ENCODE assay signal across 14 mouse cellular contexts in genomic region chr9:32224937-32225336, GRCm38 (mm10).
DNase-seq lines count a peak whose midpoint lies in the region; ATAC-seq and TF ChIP-seq lines count a peak whose summit lies in the region.
"Had no signal": no experiment of that assay in that cellular context is flagged by ENCODE, and none has a peak within 500 bp of the region (broad histone marks: within the 10 kb centered on the region; RNA-seq: fewer than 3 reads in every experiment).

No protein-coding gene starts in this region.

- WGBS in heart, adult 2 months, result 43% methylated on average over 4 of the region's 4 CpGs
- WGBS in heart, embryonic 10.5 days, result 37% methylated on average over 4 of the region's 4 CpGs
- WGBS in kidney, postnatal 0 days, result 63% methylated on average over 4 of the region's 4 CpGs
- WGBS in embryonic facial prominence, embryonic 14.5 days, result 55% methylated on average over 4 of the region's 4 CpGs
- 17% methylated on average over 4 of the region's 4 CpGs for WGBS in small intestine, adult 2 months

- H3K4me1 ChIP-seq in heart, adult 2 months (ENCODE audit: control insufficient read depth, insufficient read depth, low read length), result peaks cover 5% of the 10 kb centered on the region; the same call in 1 of the 2 replicates
- peaks cover 39% of the 10 kb centered on the region for H3K4me1 ChIP-seq in heart, embryonic 10.5 days
- 0 out of 2 replicates have a peak, but pooled peaks cover 9% of the 10 kb centered on the region for H3K4me1 ChIP-seq in kidney, postnatal 0 days (replicated peaks; ENCODE audit: insufficient read depth, low read length)
- peaks cover 12% of the 10 kb centered on the region for H3K4me1 ChIP-seq in embryonic facial prominence, embryonic 14.5 days (ENCODE audit: control insufficient read depth, insufficient read depth, low read length)
- peaks cover 6% of the 10 kb centered on the region for H3K4me1 ChIP-seq in small intestine, adult 2 months (ENCODE audit: control insufficient read depth, insufficient read depth, insufficient read length, low read length)

- H3K4me2 ChIP-seq in kidney, postnatal 0 days (ENCODE audit: low read length), result peak overlapping the region; percentile 32
- H3K4me2 ChIP-seq in embryonic facial prominence, embryonic 14.5 days (ENCODE audit: low read depth, low read length), result 0 out of 2 replicates have a peak overlapping the region, but pooled peaks have one; percentile 8
- H3K4me2 ChIP-seq: embryonic facial prominence, embryonic 12.5 days; forebrain, embryonic 12.5 days; liver, embryonic 13.5 days; midbrain, embryonic 15.5 days; neural tube, embryonic 12.5 days had no signal

- no peak for TF ChIP-seq EP300 in heart, adult 2 months (IDR thresholded peaks at IDR 0.05; ENCODE audit: insufficient read depth, low read depth, low read length)

- TF ChIP-seq POLR2A in heart, adult 2 months (IDR thresholded peaks at IDR 0.05; ENCODE audit: insufficient read depth, low read depth, low read length), result no peak
- no peak for TF ChIP-seq POLR2A in small intestine, adult 2 months (IDR thresholded peaks at IDR 0.05; ENCODE audit: low read depth, low read length)

- ATAC-seq in kidney, postnatal 0 days (replicated peaks; ENCODE audit: low FRiP score, low read depth), result no peak
- ATAC-seq in embryonic facial prominence, embryonic 14.5 days (ENCODE audit: low read depth), result no peak

- no peaks in the 10 kb centered on the region for H3K27me3 ChIP-seq in heart, adult 2 months (ENCODE audit: control insufficient read depth, insufficient read depth, low read length)
- H3K27me3 ChIP-seq in heart, embryonic 10.5 days (ENCODE audit: insufficient read depth, poor library complexity, severe bottlenecking), result no peaks in the 10 kb centered on the region
- no peaks in the 10 kb centered on the region for H3K27me3 ChIP-seq in kidney, postnatal 0 days (ENCODE audit: insufficient read depth, low read length)
- H3K27me3 ChIP-seq in embryonic facial prominence, embryonic 14.5 days (replicated peaks; ENCODE audit: control insufficient read depth, insufficient read depth, low read length), result no peaks in the 10 kb centered on the region
- no peaks in the 10 kb centered on the region for H3K27me3 ChIP-seq in small intestine, adult 2 months (ENCODE audit: control insufficient read depth, insufficient read depth, low read length)
- H3K27me3 ChIP-seq: embryonic facial prominence, embryonic 12.5 days; forebrain, embryonic 12.5 days; liver, embryonic 13.5 days; midbrain, embryonic 15.5 days; neural tube, embryonic 12.5 days had no signal

- no peak for DNase-seq in heart, adult 2 months
- no peak for DNase-seq in heart, embryonic 10.5 days (ENCODE audit: low spot score)
- DNase-seq in kidney, postnatal 0 days (ENCODE audit: low spot score), result no peak
- DNase-seq in kidney, adult 11 months, result no peak
- DNase-seq in embryonic facial prominence, embryonic 14.5 days (ENCODE audit: low spot score), result no peak
- no peak for DNase-seq in neural tube, embryonic 10.5 days (ENCODE audit: extremely low spot score, low spot score)
- DNase-seq: layer of hippocampus, adult 9-11 months; liver, embryonic 13.5 days had no signal

- peaks cover 5% of the 10 kb centered on the region; the same call in 1 of the 2 replicates for H3K36me3 ChIP-seq in heart, adult 2 months (ENCODE audit: control insufficient read depth, insufficient read depth, low read length)
- H3K36me3 ChIP-seq in heart, embryonic 10.5 days, result no peaks in the 10 kb centered on the region
- H3K36me3 ChIP-seq in kidney, postnatal 0 days (ENCODE audit: insufficient read depth, low read length), result no peaks in the 10 kb centered on the region
- no peaks in the 10 kb centered on the region for H3K36me3 ChIP-seq in embryonic facial prominence, embryonic 14.5 days (ENCODE audit: control insufficient read depth, insufficient read depth, low read length)
- no peaks in the 10 kb centered on the region for H3K36me3 ChIP-seq in small intestine, adult 2 months (ENCODE audit: control insufficient read depth, insufficient read depth, low read length)
- H3K36me3 ChIP-seq: embryonic facial prominence, embryonic 12.5 days; forebrain, embryonic 12.5 days; G1E; liver, embryonic 13.5 days; midbrain, embryonic 15.5 days; neural tube, embryonic 12.5 days had no signal

- no peaks in the 10 kb centered on the region for H3K9me3 ChIP-seq in heart, embryonic 10.5 days
- no peaks in the 10 kb centered on the region for H3K9me3 ChIP-seq in kidney, postnatal 0 days (replicated peaks; ENCODE audit: low read length)
- H3K9me3 ChIP-seq in embryonic facial prominence, embryonic 14.5 days (ENCODE audit: control insufficient read depth, low read length), result no peaks in the 10 kb centered on the region
- H3K9me3 ChIP-seq: embryonic facial prominence, embryonic 12.5 days; forebrain, embryonic 12.5 days; liver, embryonic 13.5 days; midbrain, embryonic 15.5 days; neural tube, embryonic 12.5 days had no signal

- H3K79me2 ChIP-seq in heart, adult 2 months (replicated peaks; ENCODE audit: control insufficient read depth, insufficient read depth, low read length), result no peaks in the 10 kb centered on the region

- peak overlapping the region; percentile 10; the same call in 1 of the 2 replicates for H3K9ac ChIP-seq in heart, adult 2 months (ENCODE audit: low read depth, low read length)
- H3K9ac ChIP-seq in kidney, postnatal 0 days (ENCODE audit: low read depth, low read length), result peak overlapping the region; percentile 32; the same call in 1 of the 2 replicates
- no peak overlapping the region for H3K9ac ChIP-seq in embryonic facial prominence, embryonic 14.5 days (ENCODE audit: low read depth, low read length)
- H3K9ac ChIP-seq: embryonic facial prominence, embryonic 12.5 days; forebrain, embryonic 12.5 days; liver, embryonic 13.5 days; midbrain, embryonic 15.5 days; neural tube, embryonic 12.5 days had no signal

- peak overlapping the region; percentile 4; the same call in 1 of the 2 replicates for H3K27ac ChIP-seq in heart, adult 2 months
- H3K27ac ChIP-seq in heart, embryonic 10.5 days, result no peak overlapping the region
- no peak overlapping the region for H3K27ac ChIP-seq in kidney, postnatal 0 days
- H3K27ac ChIP-seq in embryonic facial prominence, embryonic 14.5 days (replicated peaks; ENCODE audit: low read depth, low read length), result no peak overlapping the region; the same call in 1 of the 2 replicates
- H3K27ac ChIP-seq in small intestine, adult 2 months (ENCODE audit: insufficient read depth, low read depth, low read length), result peak overlapping the region; percentile 64
- H3K27ac ChIP-seq: forebrain, embryonic 12.5 days; liver, embryonic 13.5 days; neural tube, embryonic 12.5 days had no signal

- intact Hi-C loops in heart, adult 2 months (cut with DNase I), result no loop called here

- H3K4me3 ChIP-seq in heart, adult 2 months, result no peak overlapping the region
- no peak overlapping the region for H3K4me3 ChIP-seq in heart, embryonic 10.5 days
- peak overlapping the region; percentile 13 for H3K4me3 ChIP-seq in kidney, postnatal 0 days (replicated peaks; ENCODE audit: low read depth, low read length)
- no peak overlapping the region for H3K4me3 ChIP-seq in embryonic facial prominence, embryonic 14.5 days (ENCODE audit: low read depth, low read length)
- H3K4me3 ChIP-seq in small intestine, adult 2 months (ENCODE audit: low read depth, low read length), result peak overlapping the region; percentile 58
- H3K4me3 ChIP-seq: embryonic facial prominence, embryonic 12.5 days; forebrain, embryonic 12.5 days; liver, embryonic 13.5 days; midbrain, embryonic 15.5 days; neural tube, embryonic 12.5 days had no signal

- no peak for TF ChIP-seq CTCF in heart, adult 2 months (IDR thresholded peaks at IDR 0.05)
- TF ChIP-seq CTCF in kidney, postnatal 0 days (IDR thresholded peaks at IDR 0.05; ENCODE audit: low read depth), result no peak
- TF ChIP-seq CTCF in small intestine, adult 2 months (IDR thresholded peaks at IDR 0.05; ENCODE audit: extremely low read depth, insufficient read length, insufficient replicate concordance, low read depth, low read length), result no peak

Comparison
In these comparisons a context has a peak if more than half of its experiments do, and no peak if none do; other contexts are left out.
1. H3K27ac ChIP-seq: peak in heart, adult 2 months (single experiment) and small intestine, adult 2 months (single experiment); none in heart, embryonic 10.5 days (single experiment), kidney, postnatal 0 days (single experiment) and embryonic facial prominence, embryonic 14.5 days (single experiment).
2. H3K4me3 ChIP-seq: peak in kidney, postnatal 0 days (single experiment) and small intestine, adult 2 months (single experiment); none in heart, adult 2 months (single experiment), heart, embryonic 10.5 days (single experiment) and embryonic facial prominence, embryonic 14.5 days (single experiment).